Mouse (Mus musculus) thymus, postnatal 4 days (tissue): ENCODE measurements at regions not wholly inside any gene's neighbourhood (a gene's known extent, or its start where the extent isn't known, plus 50 kb on each side); places are given as distances from the start of the nearest gene placed in this dataset.

ENCODE experiments used
- DNase-seq: peaks from one replicate; pipeline ENCODE4 v3.0.0; 2021

- DNase-seq: peak; percentile 56
Measured at GRCm38 (mm10) chrX:136321692-136322091, 51.6 kb downstream of the Bex3 start.

GRCm38 (mm10) chrX:136365809-136366208, 95.8 kb downstream of the Bex3 start:
- DNase-seq: no peak
